Mouse (Mus musculus) right cerebral cortex, adult 2 months (tissue): ENCODE measurements around the gene Btrc.

Source experiments
- DNase-seq, 2 experiments: peaks; one replicate each; pipeline ENCODE4 v3.0.0; 2021 to 2022; ENCODE audit warnings: low spot score in 2 of 2

Btrc gene

GRCm38 (mm10) chr19:45428146-45428545 lies 64.6 kb downstream of the Btrc start:
- no peak for DNase-seq

GRCm38 (mm10) chr19:45430971-45431633 lies 67.6 kb downstream of the Btrc start:
- no peak for DNase-seq

GRCm38 (mm10) chr19:45432351-45432750 lies 68.8 kb downstream of the Btrc start:
- peak; percentile 59 to 73 for DNase-seq

GRCm38 (mm10) chr19:45436019-45436418 lies 72.5 kb downstream of the Btrc start:
- peak; percentile 84 to 87 for DNase-seq

- DNase-seq = no peak
Observed at GRCm38 (mm10) chr19:45437175-45437574, 73.6 kb downstream of the Btrc start.

- no peak for DNase-seq
Observed at GRCm38 (mm10) chr19:45438191-45438590, 74.7 kb downstream of the Btrc start.

- no peak for DNase-seq
Observed at GRCm38 (mm10) chr19:45438928-45439846, 75.7 kb downstream of the Btrc start.

GRCm38 (mm10) chr19:45440554-45441175 lies 77.1 kb downstream of the Btrc start:
- no peak for DNase-seq

- DNase-seq = no peak
Observed at GRCm38 (mm10) chr19:45441717-45442116, 78.2 kb downstream of the Btrc start.

- no peak for DNase-seq
Observed at GRCm38 (mm10) chr19:45445253-45445933, 81.9 kb downstream of the Btrc start.

GRCm38 (mm10) chr19:45446631-45447030 lies 83.1 kb downstream of the Btrc start:
- DNase-seq = no peak

GRCm38 (mm10) chr19:45447222-45447621 lies 83.7 kb downstream of the Btrc start:
- no peak for DNase-seq

GRCm38 (mm10) chr19:45447886-45448285 lies 84.4 kb downstream of the Btrc start:
- no peak for DNase-seq

- no peak for DNase-seq
Observed at GRCm38 (mm10) chr19:45454391-45454790, 90.9 kb downstream of the Btrc start.

GRCm38 (mm10) chr19:45456896-45457295 lies 93.4 kb downstream of the Btrc start:
- no peak for DNase-seq

GRCm38 (mm10) chr19:45458702-45459101 lies 95.2 kb downstream of the Btrc start:
- DNase-seq = no peak

- DNase-seq = no peak
Observed at GRCm38 (mm10) chr19:45459931-45460665, 96.6 kb downstream of the Btrc start.

GRCm38 (mm10) chr19:45460749-45461736 lies 97.5 kb downstream of the Btrc start:
- DNase-seq = peak in 1 of 2 experiments; percentile 33

GRCm38 (mm10) chr19:45469760-45470159 lies 106.2 kb downstream of the Btrc start:
- no peak for DNase-seq
